Mouse (Mus musculus) induced T-regulatory cell, adult 2 months (primary cell): ENCODE results near the gene Aqr.
"Not testable (repeated sequence)": the region's sequence is repeated elsewhere in the genome, so short reads cannot be mapped to it uniquely, and the experiment has no call there.

Source experiments
- DNase-seq: peaks from one replicate; pipeline ENCODE4 v3.0.0-alpha.2; 2012; ENCODE audit warnings: low read depth

The Aqr gene

GRCm38 (mm10) chr2:114186924-114187323 is at the start of gene Aqr:
Gene Aqr (minus strand): TSS chr2:114187024.
- DNase-seq: not testable (repeated sequence)

- DNase-seq: no peak
Observed at GRCm38 (mm10) chr2:114236566-114236965, 49.7 kb upstream of the Aqr start.

DNA sequence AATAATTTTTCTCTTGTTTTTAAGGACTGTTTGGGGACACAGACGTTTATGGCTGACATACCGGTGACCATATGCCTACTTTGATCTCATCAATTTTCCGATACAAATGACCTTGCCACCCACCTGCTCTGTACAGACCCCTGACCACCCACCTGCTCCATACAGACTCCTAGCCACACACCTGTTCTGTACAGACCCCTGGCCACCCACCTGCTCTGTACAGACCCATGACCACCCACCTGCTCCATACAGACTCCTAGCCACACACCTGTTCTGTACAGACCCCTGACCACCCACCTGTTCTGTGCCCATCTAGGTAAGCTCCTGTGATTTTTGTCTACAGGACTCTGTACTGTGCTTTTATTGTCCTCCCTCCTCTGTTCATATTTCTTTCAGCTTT is 48.8 kb upstream of the Aqr start:
- DNase-seq: no peak

DNA sequence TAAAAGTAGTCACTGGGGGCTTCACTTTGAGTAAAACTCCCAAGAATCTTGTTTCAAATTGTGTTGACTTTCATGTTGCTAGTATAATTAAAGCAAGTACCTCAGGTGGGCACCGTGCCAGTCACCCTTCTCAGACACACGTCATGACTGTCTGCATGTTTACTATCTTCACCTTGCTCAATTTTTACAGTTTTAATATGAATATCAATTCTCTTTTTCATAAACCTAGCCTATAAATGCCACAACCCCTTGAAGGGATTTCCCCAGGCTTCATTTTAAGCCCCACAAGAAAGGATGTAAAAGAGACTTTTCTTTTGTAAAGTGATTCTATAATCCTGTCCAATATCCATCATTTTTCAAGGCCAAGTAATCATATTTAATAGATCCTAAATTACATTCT is 44.4 kb upstream of the Aqr start:
- DNase-seq: no peak

DNA sequence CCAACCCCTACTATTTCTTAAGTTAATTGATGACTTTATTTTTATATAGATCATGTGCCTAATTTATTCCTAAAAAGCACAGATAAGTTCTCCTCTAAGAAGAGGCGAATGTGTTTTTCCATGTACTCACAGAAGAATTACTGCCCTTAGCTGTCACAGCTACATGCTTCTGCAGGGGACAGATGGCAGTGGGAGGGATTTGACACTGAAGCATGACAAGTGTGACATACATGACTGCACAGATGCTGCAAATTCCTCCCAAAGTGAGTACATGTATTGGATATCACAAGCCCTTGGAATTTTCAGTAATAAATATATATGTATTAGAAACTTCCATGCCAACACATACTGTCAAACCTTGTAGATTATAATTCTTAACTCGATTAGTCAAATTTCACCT is 41.8 kb upstream of the Aqr start:
- no peak for DNase-seq

GRCm38 (mm10) chr2:114205036-114205435 is 18.2 kb upstream of the Aqr start:
- no peak for DNase-seq

GRCm38 (mm10) chr2:114201574-114201973 is 14.8 kb upstream of the Aqr start:
- no peak for DNase-seq

DNA sequence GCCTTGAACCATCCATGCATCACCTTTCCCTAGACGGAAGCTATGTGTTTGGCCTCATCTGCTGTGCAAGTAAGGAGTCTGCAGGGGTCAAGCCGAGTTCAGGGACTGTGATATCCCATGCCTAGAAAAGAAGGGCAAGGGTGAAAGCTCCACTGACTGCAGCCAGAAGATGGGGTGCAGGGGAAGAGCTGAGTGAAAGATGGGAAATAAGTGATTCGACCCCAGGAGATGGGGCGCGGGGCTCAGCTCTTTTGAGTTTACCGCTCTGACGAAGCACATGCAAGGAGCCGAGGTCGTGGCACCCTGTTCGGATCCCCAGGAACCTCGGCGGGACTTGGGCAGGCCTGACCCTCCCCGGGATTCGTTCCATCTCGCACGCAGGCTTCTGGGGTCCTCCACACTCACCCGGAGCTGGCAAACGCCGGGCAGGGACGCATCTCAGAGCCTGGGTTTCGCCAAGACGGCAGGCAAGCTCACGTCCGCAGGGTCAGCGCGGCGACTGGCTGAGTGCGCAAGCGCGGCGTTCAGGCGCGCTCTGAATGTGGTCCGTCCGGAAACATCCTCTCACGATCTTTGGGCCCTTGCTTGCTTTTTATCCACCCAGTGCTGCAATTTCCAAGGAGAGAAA is 14.2 kb upstream of the Aqr start, which contains the start of gene Zfp770:
Gene Zfp770, minus strand, starts transcription at position 538 of the 628 bp plus-strand sequence.
- DNase-seq: peak; percentile 84

- DNase-seq: no peak
Observed at GRCm38 (mm10) chr2:114196421-114196820, 9.6 kb upstream of the Aqr start.

DNA sequence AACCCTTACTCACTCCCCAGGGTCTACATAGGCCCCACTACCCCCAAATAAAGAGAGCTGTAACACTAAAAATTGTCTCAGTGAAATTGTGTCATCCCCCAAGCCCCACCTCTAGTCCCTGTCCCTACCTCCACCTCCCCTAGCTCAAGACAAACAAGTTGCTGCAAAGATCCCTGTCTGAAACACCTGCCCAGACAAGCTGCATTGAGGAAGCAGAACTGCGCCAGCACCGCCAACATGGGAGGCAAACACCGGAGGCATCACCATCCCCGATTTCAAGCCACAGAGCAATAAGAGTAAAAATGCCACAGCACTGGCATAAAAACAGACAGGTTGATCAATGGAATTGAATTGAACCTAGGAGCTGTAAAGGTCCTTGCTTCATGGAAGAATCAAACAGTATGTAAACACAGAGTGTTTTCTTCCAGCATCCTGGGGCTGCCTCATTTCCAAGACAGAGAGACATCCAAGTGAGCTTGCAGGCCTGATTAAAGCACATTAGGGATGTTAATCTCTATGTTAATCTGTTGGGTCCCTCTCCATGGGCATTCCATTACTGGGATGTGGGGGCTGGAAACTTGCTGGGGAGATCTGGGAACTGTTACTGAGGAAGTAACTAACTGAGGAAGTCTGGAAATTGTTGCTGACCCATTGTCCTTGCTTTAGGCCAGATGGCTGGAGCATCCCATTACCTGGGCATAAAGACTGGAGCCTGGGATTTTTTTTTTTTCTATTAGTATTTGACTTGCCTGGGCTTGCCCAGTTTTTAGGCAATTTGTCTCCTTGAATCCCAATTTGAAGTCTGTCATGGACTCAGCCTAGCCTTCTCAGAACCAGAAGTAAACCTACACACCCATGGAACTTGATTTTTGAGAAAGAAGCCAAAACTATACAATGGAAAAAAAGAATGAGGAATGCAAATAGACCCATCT is 8.8 kb downstream of the Aqr start:
- DNase-seq: no peak

- DNase-seq: peak; percentile 91
Observed at GRCm38 (mm10) chr2:114174651-114175484, 12.0 kb downstream of the Aqr start.

GRCm38 (mm10) chr2:114173248-114173647 is 13.6 kb downstream of the Aqr start:
- no peak for DNase-seq

- DNase-seq: no peak
Observed at GRCm38 (mm10) chr2:114167837-114168236, 19.0 kb downstream of the Aqr start.

DNA sequence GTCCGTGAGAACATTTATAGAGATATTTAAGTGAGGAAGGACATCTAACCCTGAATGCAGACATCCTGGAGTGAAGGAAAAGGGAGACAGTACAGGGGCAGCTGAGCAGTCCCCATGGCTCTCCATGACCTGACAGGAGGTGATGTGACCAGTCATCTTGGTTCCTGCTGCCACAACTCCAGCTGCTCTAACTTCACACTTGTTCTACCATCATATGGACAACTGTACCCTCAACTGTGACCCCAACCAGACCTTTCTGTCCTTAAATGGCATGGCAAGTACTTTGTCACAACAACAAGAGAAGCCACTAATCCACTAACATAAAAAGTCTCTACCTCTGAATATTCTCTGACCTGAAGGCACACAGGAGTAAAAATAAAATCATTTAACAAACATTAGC is 24.8 kb downstream of the Aqr start:
- no peak for DNase-seq

DNA sequence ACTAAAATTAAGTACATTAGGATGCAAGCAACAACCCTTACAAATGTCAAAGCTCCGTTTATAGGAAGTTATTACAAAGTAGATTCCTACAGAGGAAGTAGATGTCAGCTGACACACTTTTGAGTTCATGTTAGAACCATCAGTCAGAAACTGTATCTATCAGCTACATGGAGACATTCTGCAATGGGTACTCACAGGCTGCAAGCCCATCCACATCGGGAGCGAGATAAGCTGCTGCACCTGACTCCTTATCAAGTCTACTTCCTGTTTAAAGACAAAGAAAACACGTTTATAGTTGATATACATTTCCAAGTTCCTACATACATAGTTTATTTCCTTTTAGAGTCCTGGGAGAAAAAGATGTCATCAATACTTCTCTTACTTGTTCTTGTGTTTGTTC is 29.5 kb downstream of the Aqr start:
- DNase-seq: no peak

- no peak for DNase-seq
Observed at GRCm38 (mm10) chr2:114156639-114157038, 30.2 kb downstream of the Aqr start.

DNA sequence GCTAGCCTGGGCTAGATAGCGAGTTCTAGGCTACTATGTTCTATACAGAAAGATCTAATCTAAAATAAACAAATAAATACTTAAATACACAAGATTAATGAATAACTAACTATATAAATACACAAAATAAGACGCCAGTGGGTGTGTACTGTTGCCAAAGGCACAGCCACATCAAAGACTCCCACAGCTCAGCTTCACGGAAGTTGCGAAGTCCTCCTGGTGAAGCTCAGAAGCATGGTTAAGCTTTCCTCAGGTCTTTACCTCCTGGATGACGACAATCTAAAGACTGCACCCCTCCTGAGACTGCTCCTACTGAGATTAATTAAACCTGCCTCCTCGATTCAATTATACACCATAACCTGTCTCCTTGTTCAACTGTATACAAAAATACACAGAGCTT is 33.6 kb downstream of the Aqr start:
- no peak for DNase-seq

GRCm38 (mm10) chr2:114146864-114147458 is 39.9 kb downstream of the Aqr start:
- DNase-seq: no peak

- peak; percentile 85 for DNase-seq
Observed at GRCm38 (mm10) chr2:114145315-114145801, 41.5 kb downstream of the Aqr start.

DNA sequence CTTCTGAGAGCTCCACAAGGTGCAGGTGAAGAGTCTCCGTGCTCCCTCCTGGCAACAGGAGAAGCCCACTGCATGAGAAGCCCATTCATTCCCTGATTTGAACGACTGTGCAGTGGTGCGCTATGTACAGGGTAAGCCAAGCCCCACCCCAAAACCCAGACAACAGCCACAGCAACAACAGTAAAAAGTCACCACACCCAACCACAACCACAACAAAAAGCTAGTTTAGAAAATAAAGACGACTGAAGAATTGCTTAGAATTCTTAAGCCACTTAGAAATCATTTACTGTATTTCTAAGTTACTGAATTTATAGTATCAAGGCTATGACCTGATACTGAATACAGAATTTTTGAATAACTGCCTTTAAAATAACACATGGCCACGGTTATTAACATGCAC is 41.9 kb downstream of the Aqr start:
- DNase-seq: peak; percentile 80

- no peak for DNase-seq
Observed at GRCm38 (mm10) chr2:114143842-114144241, 43.0 kb downstream of the Aqr start.

DNA sequence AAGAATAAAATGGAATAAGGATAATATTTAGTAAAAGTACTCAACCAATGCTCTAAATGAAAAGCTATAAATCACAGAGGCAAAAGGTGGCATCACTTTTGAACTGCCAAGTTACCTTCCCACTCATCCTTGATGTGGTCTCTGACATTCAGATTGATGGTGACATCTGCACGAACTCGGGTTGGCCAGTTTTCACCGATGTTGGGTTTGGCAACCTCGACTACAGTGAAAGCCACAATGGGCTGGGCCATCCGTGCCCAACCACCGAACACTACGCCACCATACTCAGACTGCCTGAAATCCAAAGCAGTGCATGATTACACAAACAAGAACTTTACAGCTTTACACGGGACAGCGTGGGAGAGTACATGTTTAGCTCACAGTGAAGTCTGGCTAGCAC is 50.1 kb downstream of the Aqr start:
- DNase-seq: no peak
